Mouse (Mus musculus): Measurements from ENCODE around the gene Ptgfrn. TPM values are rescaled to one million over a fixed set of nuclear protein-coding genes. Genes with fewer than 3 reads are reported as not detected.

Ptgfrn gene
- polyA plus RNA-seq, 1 experiment from 2014 or later, result 4.7 TPM

DNA sequence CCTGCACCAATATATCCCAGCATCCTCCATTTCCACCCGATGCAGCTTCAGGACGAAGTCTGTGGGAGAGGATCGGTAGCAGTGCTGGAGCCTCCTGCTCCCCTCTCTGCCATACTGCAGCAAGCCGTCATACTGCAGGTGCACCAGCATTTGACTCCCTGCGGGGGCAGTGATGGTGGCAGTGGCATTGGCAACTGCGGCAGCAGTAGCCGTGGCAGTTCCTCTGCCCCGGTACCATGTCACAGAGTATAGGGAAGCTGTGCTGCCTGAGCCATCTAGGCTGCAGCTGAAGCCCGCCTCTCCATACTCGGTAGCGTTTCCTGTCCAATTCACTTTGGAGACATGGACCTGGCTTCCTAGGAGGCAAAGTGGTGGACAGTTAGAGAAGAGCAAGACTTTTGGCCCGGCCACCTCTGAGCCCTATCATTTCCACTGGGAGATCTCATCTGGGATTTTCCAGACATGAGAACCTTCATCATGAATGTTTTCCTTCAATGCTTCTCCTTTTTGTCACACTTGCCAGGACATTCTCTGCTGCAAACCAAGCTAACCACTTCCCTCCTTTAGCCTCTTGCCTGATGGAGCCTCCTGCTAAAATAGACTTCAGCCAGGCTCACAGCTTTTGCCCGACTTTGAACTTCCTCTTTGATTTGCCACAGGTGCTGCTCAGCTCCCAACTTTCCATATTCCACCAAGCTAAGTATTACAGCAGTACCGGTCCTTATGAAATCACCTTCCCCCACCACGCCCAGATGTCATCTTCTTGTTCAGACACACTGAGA is 106.3 kb downstream of the Ptgfrn start:
- no peaks in the 10 kb centered on the region for H3K36me3 ChIP-seq (ENCODE audit: control insufficient read depth, insufficient read depth, low read length)
- H3K9me3 ChIP-seq (ENCODE audit: control insufficient read depth, low read length), result no peaks in the 10 kb centered on the region
- no peak overlapping the region for H3K27ac ChIP-seq (ENCODE audit: low read depth, low read length)
- H3K4me2 ChIP-seq (replicated peaks; ENCODE audit: low read depth, low read length), result no peak overlapping the region
- no peaks in the 10 kb centered on the region for H3K27me3 ChIP-seq (ENCODE audit: control insufficient read depth, insufficient read depth, low read length)
- H3K4me1 ChIP-seq (ENCODE audit: control insufficient read depth, insufficient read depth, low read length), result 0 out of 2 replicates have a peak, but pooled peaks cover 3% of the 10 kb centered on the region
- no peak overlapping the region for H3K4me3 ChIP-seq (ENCODE audit: low read length)
- H3K9ac ChIP-seq (ENCODE audit: low read depth, low read length), result no peak overlapping the region
- WGBS, result 85% methylated on average over 15 of the region's 15 CpGs
- ATAC-seq (ENCODE audit: low FRiP score, low TSS enrichment), result no peak

DNA sequence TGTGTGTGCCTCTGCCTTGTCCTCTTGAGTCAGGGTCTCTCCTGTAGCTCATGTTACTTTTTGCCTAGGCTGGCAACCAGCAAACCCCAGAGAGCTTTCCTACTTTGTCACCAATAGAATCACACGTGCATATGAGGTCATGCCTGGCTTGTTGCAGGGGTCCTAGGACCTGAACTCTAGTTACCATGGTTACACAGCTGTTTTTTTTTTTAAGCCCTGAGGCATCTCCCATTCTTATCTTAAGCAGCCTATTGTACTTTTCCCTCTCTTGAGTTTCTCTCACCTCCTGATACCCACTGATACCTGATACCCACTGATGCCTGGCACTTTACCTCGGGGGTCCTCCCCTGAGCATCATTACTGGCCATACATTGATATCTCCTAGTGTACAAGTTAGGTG is 110.3 kb downstream of the Ptgfrn start:
- no peak overlapping the region for H3K4me2 ChIP-seq (replicated peaks; ENCODE audit: low read depth, low read length)
- no peak for ATAC-seq (ENCODE audit: low FRiP score, low TSS enrichment)
- H3K36me3 ChIP-seq (ENCODE audit: control insufficient read depth, insufficient read depth, low read length), result no peaks in the 10 kb centered on the region
- WGBS, result 28% methylated on average over 2 of the region's 2 CpGs
- no peak overlapping the region for H3K4me3 ChIP-seq (ENCODE audit: low read length)
- no peaks in the 10 kb centered on the region for H3K9me3 ChIP-seq (ENCODE audit: control insufficient read depth, low read length)
- no peaks in the 10 kb centered on the region for H3K27me3 ChIP-seq (ENCODE audit: control insufficient read depth, insufficient read depth, low read length)
- H3K4me1 ChIP-seq (ENCODE audit: control insufficient read depth, insufficient read depth, low read length), result 0 out of 2 replicates have a peak, but pooled peaks cover 3% of the 10 kb centered on the region
- no peak overlapping the region for H3K9ac ChIP-seq (ENCODE audit: low read depth, low read length)
- H3K27ac ChIP-seq (ENCODE audit: low read depth, low read length), result no peak overlapping the region

DNA sequence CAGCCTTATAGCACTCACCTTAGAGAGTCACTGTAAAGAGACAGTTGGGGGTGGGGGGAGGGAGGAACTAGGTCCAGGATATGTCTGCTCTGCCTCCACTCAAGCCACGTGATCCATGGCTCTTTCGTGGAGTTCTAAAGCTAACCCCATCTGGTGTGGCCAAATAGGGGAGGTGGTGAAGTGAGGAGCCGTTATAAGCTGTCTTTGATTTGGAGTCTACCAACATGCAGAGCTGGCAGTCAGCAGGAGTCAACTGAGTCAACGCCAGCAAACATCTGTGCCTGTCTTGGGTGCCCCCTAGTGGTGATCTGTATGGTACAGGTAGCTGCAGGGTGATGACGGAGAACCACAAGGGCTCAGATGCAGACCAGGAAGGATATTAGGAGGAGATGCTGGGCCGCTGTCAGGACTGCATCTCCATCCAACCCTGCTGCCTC is 111.2 kb downstream of the Ptgfrn start:
- no peak overlapping the region for H3K4me2 ChIP-seq (replicated peaks; ENCODE audit: low read depth, low read length)
- H3K4me3 ChIP-seq (ENCODE audit: low read length), result no peak overlapping the region
- 27% methylated on average over 6 of the region's 6 CpGs for WGBS
- no peaks in the 10 kb centered on the region for H3K9me3 ChIP-seq (ENCODE audit: control insufficient read depth, low read length)
- H3K27ac ChIP-seq (ENCODE audit: low read depth, low read length), result no peak overlapping the region
- no peak for ATAC-seq (ENCODE audit: low FRiP score, low TSS enrichment)
- H3K9ac ChIP-seq (ENCODE audit: low read depth, low read length), result no peak overlapping the region
- H3K4me1 ChIP-seq (ENCODE audit: control insufficient read depth, insufficient read depth, low read length), result 0 out of 2 replicates have a peak, but pooled peaks cover 3% of the 10 kb centered on the region
- no peaks in the 10 kb centered on the region for H3K36me3 ChIP-seq (ENCODE audit: control insufficient read depth, insufficient read depth, low read length)
- no peaks in the 10 kb centered on the region for H3K27me3 ChIP-seq (ENCODE audit: control insufficient read depth, insufficient read depth, low read length)

DNA sequence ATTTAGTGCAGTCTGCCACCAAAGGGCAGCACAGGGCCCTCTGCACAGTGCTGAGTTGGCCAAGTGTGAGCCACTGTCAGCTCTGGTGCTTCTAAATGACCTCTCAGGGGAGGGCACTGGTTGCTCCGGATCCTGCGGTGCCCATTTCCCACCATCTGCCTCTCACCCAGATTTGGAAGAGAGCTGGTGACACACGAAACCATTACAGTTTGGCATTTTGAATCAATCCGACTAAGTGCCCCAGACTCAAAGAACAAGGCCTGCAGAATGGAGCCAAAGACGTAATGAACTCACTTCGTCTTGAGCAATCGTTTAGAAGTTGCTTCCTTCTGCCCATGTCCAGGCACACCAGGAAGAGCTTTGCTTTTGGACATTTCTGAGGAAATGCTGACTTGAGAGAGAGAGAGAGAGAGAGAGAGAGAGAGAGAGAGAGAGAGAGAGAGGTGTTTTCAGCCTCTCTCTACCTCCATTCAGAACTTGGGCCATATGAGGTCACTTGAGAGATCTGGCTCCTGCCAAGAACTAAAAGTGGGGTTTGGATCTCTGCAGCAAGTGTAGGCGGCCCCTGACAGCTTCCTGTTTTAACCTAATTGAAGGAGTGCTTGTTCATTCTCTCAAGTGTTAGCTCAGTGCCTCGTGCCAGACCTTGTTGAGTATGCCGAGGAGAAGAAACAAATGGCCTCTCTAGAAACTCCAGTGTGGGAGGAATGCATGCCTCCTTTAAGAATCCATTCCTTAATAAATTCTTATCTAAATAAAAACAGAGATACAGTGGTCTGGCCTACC is 112.1 kb downstream of the Ptgfrn start:
- Histone ChIP-seq H3K9ac (ENCODE audit: low read depth, low read length) (no peak overlapping the region), H3K4me2 (replicated peaks; ENCODE audit: low read depth, low read length) (no peak overlapping the region), H3K9me3 (ENCODE audit: control insufficient read depth, low read length) (no peaks in the 10 kb centered on the region), H3K4me3 (ENCODE audit: low read length) (no peak overlapping the region), H3K27me3 (ENCODE audit: control insufficient read depth, insufficient read depth, low read length) (no peaks in the 10 kb centered on the region), H3K4me1 (ENCODE audit: control insufficient read depth, insufficient read depth, low read length) (0 out of 2 replicates have a peak, but pooled peaks cover 3% of the 10 kb centered on the region), H3K36me3 (ENCODE audit: control insufficient read depth, insufficient read depth, low read length) (no peaks in the 10 kb centered on the region), H3K27ac (ENCODE audit: low read depth, low read length) (no peak overlapping the region)
- ATAC-seq (ENCODE audit: low FRiP score, low TSS enrichment), result no peak
- 68% methylated on average over 10 of the region's 10 CpGs for WGBS

DNA sequence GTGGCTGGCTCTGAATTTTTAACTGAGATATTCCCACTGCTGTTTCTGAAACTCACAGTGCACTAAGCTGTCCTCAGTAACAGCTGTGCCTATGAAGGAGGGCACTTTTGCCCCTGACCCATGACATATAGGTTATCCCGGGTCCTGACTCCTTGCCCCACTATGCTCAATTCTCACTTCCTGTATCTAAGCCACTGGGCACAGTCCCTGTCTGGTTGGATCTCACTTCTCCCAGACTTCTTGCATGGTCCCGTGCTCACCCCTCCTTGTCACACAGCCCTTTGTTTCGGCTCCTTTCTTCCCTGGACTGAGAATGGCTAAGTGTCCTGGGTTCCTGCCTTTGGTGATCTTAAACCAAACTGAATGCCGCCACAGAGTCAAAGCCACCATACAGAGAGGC is 115.8 kb downstream of the Ptgfrn start:
- no peak for ATAC-seq (ENCODE audit: low FRiP score, low TSS enrichment)
- Histone ChIP-seq H3K9me3 (ENCODE audit: control insufficient read depth, low read length) (no peaks in the 10 kb centered on the region), H3K9ac (ENCODE audit: low read depth, low read length) (no peak overlapping the region), H3K27me3 (ENCODE audit: control insufficient read depth, insufficient read depth, low read length) (no peaks in the 10 kb centered on the region), H3K4me2 (replicated peaks; ENCODE audit: low read depth, low read length) (no peak overlapping the region), H3K4me3 (ENCODE audit: low read length) (no peak overlapping the region), H3K27ac (ENCODE audit: low read depth, low read length) (no peak overlapping the region), H3K36me3 (ENCODE audit: control insufficient read depth, insufficient read depth, low read length) (no peaks in the 10 kb centered on the region), H3K4me1 (ENCODE audit: control insufficient read depth, insufficient read depth, low read length) (0 out of 2 replicates have a peak, but pooled peaks cover 3% of the 10 kb centered on the region)
- 89% methylated on average over 4 of the region's 4 CpGs for WGBS

DNA sequence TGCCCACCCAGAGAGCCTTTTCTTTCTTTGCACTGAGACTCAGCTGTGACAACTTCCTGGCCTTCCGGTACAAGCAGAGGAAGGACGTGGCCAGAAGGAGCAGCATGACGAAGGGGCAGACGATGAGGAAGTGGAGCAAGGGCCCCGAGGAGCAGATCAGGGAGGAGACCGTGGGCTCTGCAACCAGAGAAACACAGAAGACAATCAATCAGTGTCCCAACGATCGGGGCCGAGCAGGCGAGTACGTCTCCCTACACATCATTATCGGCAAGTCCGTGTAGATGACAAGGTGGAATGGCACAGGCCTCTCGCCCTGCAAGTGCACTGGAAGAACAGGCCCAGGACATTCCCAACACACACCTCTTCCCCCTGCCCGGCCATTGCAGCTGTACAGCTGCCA is 116.4 kb downstream of the Ptgfrn start:
- Histone ChIP-seq H3K4me3 (ENCODE audit: low read length) (no peak overlapping the region), H3K27me3 (ENCODE audit: control insufficient read depth, insufficient read depth, low read length) (no peaks in the 10 kb centered on the region), H3K4me1 (ENCODE audit: control insufficient read depth, insufficient read depth, low read length) (0 out of 2 replicates have a peak, but pooled peaks cover under 1% of the 10 kb centered on the region), H3K9ac (ENCODE audit: low read depth, low read length) (no peak overlapping the region), H3K9me3 (ENCODE audit: control insufficient read depth, low read length) (no peaks in the 10 kb centered on the region), H3K27ac (ENCODE audit: low read depth, low read length) (no peak overlapping the region), H3K36me3 (ENCODE audit: control insufficient read depth, insufficient read depth, low read length) (no peaks in the 10 kb centered on the region), H3K4me2 (replicated peaks; ENCODE audit: low read depth, low read length) (no peak overlapping the region)
- no peak for ATAC-seq (ENCODE audit: low FRiP score, low TSS enrichment)
- 30% methylated on average over 15 of the region's 15 CpGs for WGBS

DNA sequence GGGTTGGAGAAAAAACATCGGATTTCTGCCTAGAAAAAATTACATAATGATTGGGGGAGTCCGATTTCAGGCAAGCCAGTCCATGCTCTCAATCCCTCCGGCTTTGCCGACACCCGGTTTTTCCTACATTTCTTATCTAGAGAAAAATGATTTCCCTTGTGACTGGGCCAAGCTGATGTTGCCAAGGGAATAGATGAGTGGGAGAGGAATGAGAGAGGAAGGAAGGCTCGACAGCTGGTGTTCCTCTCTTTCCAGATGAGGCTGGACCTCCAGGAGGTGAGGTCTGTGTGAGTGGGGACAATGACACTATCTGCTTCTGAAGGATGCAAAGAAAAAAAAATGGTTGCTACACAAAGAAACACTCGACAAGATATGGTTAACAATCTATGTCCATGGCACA is 116.9 kb downstream of the Ptgfrn start:
- Histone ChIP-seq H3K9ac (ENCODE audit: low read depth, low read length) (no peak overlapping the region), H3K36me3 (ENCODE audit: control insufficient read depth, insufficient read depth, low read length) (no peaks in the 10 kb centered on the region), H3K4me1 (ENCODE audit: control insufficient read depth, insufficient read depth, low read length) (no peaks in the 10 kb centered on the region), H3K9me3 (ENCODE audit: control insufficient read depth, low read length) (no peaks in the 10 kb centered on the region), H3K4me3 (ENCODE audit: low read length) (no peak overlapping the region), H3K27ac (ENCODE audit: low read depth, low read length) (no peak overlapping the region), H3K4me2 (replicated peaks; ENCODE audit: low read depth, low read length) (no peak overlapping the region), H3K27me3 (ENCODE audit: control insufficient read depth, insufficient read depth, low read length) (no peaks in the 10 kb centered on the region)
- ATAC-seq (ENCODE audit: low FRiP score, low TSS enrichment), result no peak
- 75% methylated on average over 7 of the region's 7 CpGs for WGBS
